Mouse (Mus musculus) heart, postnatal 36 days (tissue): ENCODE measurements around the gene Islr. TPM values are rescaled to one million over a fixed set of nuclear protein-coding genes. Genes with fewer than 3 reads are reported as not detected.

ENCODE experiments used
- DNase-seq, 2 experiments: peaks; one replicate each; pipeline ENCODE4 v3.0.0; 2021 to 2022
- intact Hi-C: fragments of 180-260 bp; cut with DNase I; formaldehyde crosslinking; loops from one replicate; pipeline ENCODE4 v1.15.1; 2025
- total RNA-seq, 2 experiments: library from RNA; stranded (reverse); gene quantifications; 2 replicates each; pipeline ENCODE4 v1.2.3; 2021

Islr gene
- total RNA-seq, 2 experiments from 2014 or later = 28.5 to 30.4 TPM

GRCm38 (mm10) chr9:58199381-58200269 is 4.5 kb downstream of the Islr start:
- intact Hi-C loops = loop anchor here (10.0 kb wide), 1 partner anchor 265 kb away; no protein-coding TSS in a partner anchor
- no peak for DNase-seq

- no peak for DNase-seq
- intact Hi-C loops = no loop called here
Measured at GRCm38 (mm10) chr9:58198801-58199371, 5.2 kb downstream of the Islr start.

- peak; percentile 52 to 59 for DNase-seq
- intact Hi-C loops = no loop called here
Measured at GRCm38 (mm10) chr9:58197781-58198701, 6.1 kb downstream of the Islr start.

GRCm38 (mm10) chr9:58196610-58197567 is 7.2 kb downstream of the Islr start:
- intact Hi-C loops = no loop called here
- DNase-seq = no peak

- intact Hi-C loops = no loop called here
- no peak for DNase-seq
Measured at GRCm38 (mm10) chr9:58196141-58196540, 8.0 kb downstream of the Islr start.

- intact Hi-C loops = no loop called here
- DNase-seq = no peak
Measured at GRCm38 (mm10) chr9:58195671-58196070, 8.4 kb downstream of the Islr start.

GRCm38 (mm10) chr9:58194222-58194621 is 9.9 kb downstream of the Islr start:
- DNase-seq = no peak
- intact Hi-C loops = no loop called here

- DNase-seq = no peak
- intact Hi-C loops = no loop called here
Measured at GRCm38 (mm10) chr9:58184456-58184855, 19.6 kb downstream of the Islr start.

GRCm38 (mm10) chr9:58179390-58179789 is 24.7 kb downstream of the Islr start:
- intact Hi-C loops = no loop called here
- no peak for DNase-seq

GRCm38 (mm10) chr9:58177165-58177564 is 26.9 kb downstream of the Islr start:
- intact Hi-C loops = no loop called here
- no peak for DNase-seq

GRCm38 (mm10) chr9:58175745-58176487 is 28.2 kb downstream of the Islr start:
- DNase-seq = no peak
- intact Hi-C loops = no loop called here

GRCm38 (mm10) chr9:58174818-58175251 is 29.3 kb downstream of the Islr start:
- no peak for DNase-seq
- intact Hi-C loops = no loop called here

GRCm38 (mm10) chr9:58172863-58173262 is 31.2 kb downstream of the Islr start:
- intact Hi-C loops = no loop called here
- no peak for DNase-seq

- intact Hi-C loops = no loop called here
- DNase-seq = no peak
Measured at GRCm38 (mm10) chr9:58169426-58169825, 34.7 kb downstream of the Islr start.

GRCm38 (mm10) chr9:58168880-58169279 is 35.2 kb downstream of the Islr start:
- intact Hi-C loops = no loop called here
- no peak for DNase-seq

GRCm38 (mm10) chr9:58165779-58166178 is 38.3 kb downstream of the Islr start:
- intact Hi-C loops = no loop called here
- DNase-seq = no peak

- intact Hi-C loops = no loop called here
Measured at GRCm38 (mm10) chr9:58163146-58163545, 41.0 kb downstream of the Islr start.

GRCm38 (mm10) chr9:58162173-58162572 is 41.9 kb downstream of the Islr start:
- intact Hi-C loops = no loop called here
- DNase-seq = no peak

More at GRCm38 (mm10) chr9:58163146-58163545, 41.0 kb downstream of the Islr start:
- DNase-seq = no peak

GRCm38 (mm10) chr9:58160315-58160714 is 43.8 kb downstream of the Islr start:
- no peak for DNase-seq
- intact Hi-C loops = no loop called here
